Mouse (Mus musculus) liver, embryonic 15.5 days (tissue): ENCODE measurements around the gene Gm11237. TPM values are rescaled to one million over a fixed set of nuclear protein-coding genes. Genes with fewer than 3 reads are reported as not detected.
"Not testable (repeated sequence)": the region's sequence is repeated elsewhere in the genome, so short reads cannot be mapped to it uniquely, and the experiment has no call there.

Experiments
- ATAC-seq: fragments of 200-750 bp; cut with Nextera tagmentation; 2 replicates; pipeline ENCODE4 v1.8.0; 2017; ENCODE audit warnings: moderate number of reproducible peaks, mild to moderate bottlenecking, moderate library complexity; ENCODE audit not compliant: insufficient read depth
- H3K27ac ChIP-seq: fragments of 300-500 bp; sonication (generic); replicated peaks from 2 replicates; pipeline ENCODE4 v1.5.1; 2015; ENCODE audit warnings: mild to moderate bottlenecking, inconsistent platforms
- H3K27me3 ChIP-seq: fragments of 300-500 bp; sonication (generic); 2 replicates; pipeline ENCODE4 v1.6.1; 2015; ENCODE audit warnings: mild to moderate bottlenecking, inconsistent platforms
- H3K36me3 ChIP-seq: fragments of 300-500 bp; sonication (generic); replicated peaks from 2 replicates; pipeline ENCODE4 v1.6.1; 2015; ENCODE audit warnings: moderate library complexity, mild to moderate bottlenecking, inconsistent platforms
- H3K4me1 ChIP-seq: fragments of 300-500 bp; sonication (generic); replicated peaks from 2 replicates; pipeline ENCODE4 v1.6.1; 2015; ENCODE audit warnings: inconsistent platforms
- H3K4me2 ChIP-seq: fragments of 300-500 bp; sonication (generic); 2 replicates; pipeline ENCODE4 v1.6.1; 2015; ENCODE audit warnings: moderate library complexity, mild to moderate bottlenecking, inconsistent platforms
- H3K4me3 ChIP-seq: fragments of 300-500 bp; sonication (generic); replicated peaks from 2 replicates; pipeline ENCODE4 v1.5.1; 2015; ENCODE audit warnings: mild to moderate bottlenecking, inconsistent platforms
- H3K9ac ChIP-seq: fragments of 300-500 bp; sonication (generic); 2 replicates; pipeline ENCODE4 v1.6.1; 2015; ENCODE audit warnings: moderate library complexity, mild to moderate bottlenecking, inconsistent platforms
- H3K9me3 ChIP-seq: fragments of 300-500 bp; sonication (generic); replicated peaks from 2 replicates; pipeline ENCODE4 v1.6.1; 2016; ENCODE audit warnings: inconsistent platforms
- WGBS: fragments of 180-500 bp; shearing (Covaris S2); methylation state at CpG from one replicate; pipeline ENCODE4 v1.1.7; 2015; ENCODE audit warnings: mixed read lengths; ENCODE audit not compliant: insufficient replicate concordance; 5-methylcytosine and 5-hydroxymethylcytosine counted together
- polyA plus RNA-seq: library from polyadenylated mRNA; unstranded; fragments of >200 nt; fragmentation: Nextera tagmentation; extraction: Ambion mirVana; gene quantifications from 2 replicates; pipeline ENCODE4 v1.2.1, GENCODE M21; 2015

The Gm11237 gene
- not detected in 2 replicates for polyA plus RNA-seq

DNA sequence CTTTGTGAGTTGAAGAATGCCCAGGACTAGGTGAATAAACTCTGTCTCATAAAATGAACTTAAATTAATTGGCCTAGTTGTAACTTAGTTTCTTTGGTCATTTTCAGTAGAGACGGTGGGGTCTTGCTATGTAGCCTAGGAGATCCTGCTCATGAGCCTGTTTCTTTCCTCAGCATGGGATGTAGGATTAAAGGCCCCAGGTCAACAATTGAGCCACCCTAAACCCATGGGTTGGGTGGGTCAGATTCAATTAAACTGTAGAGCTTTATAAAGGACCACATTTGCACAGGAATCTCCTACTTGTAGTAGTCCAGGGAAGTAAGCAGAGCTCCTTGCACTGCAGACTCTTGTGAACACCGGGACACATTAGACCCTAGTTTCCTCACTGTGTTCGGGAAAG is at the start of gene Gm11237:
TSS of gene Gm11237 (plus strand) at position 301 of the 400 bp plus-strand sequence.
- H3K4me3 ChIP-seq, result not testable (repeated sequence)
- no CpG with 5 or more reads among the region's 3 CpGs for WGBS

GRCm38 (mm10) chr4:73599248-73599647 is 23.5 kb upstream of the Gm11237 start:
- H3K4me3 ChIP-seq, result no peak overlapping the region
- H3K27me3 ChIP-seq, result no peaks in the 10 kb centered on the region
- H3K4me2 ChIP-seq, result no peak overlapping the region
- H3K4me1 ChIP-seq, result no peaks in the 10 kb centered on the region
- 8% methylated on average over 3 of the region's 3 CpGs for WGBS
- H3K27ac ChIP-seq, result no peak overlapping the region
- ATAC-seq, result no peak
- H3K36me3 ChIP-seq, result no peaks in the 10 kb centered on the region
- H3K9ac ChIP-seq, result no peak overlapping the region
- no peaks in the 10 kb centered on the region for H3K9me3 ChIP-seq

More for the DNA sequence above, at the start of gene Gm11237:
- H3K27ac ChIP-seq, H3K9ac ChIP-seq, H3K36me3 ChIP-seq, ATAC-seq, H3K9me3 ChIP-seq, H3K27me3 ChIP-seq, H3K4me2 ChIP-seq, H3K4me1 ChIP-seq: not testable (repeated sequence)

- H3K27ac ChIP-seq, H3K4me2 ChIP-seq, H3K27me3 ChIP-seq, H3K36me3 ChIP-seq, H3K9me3 ChIP-seq, H3K4me3 ChIP-seq, H3K4me1 ChIP-seq, H3K9ac ChIP-seq, ATAC-seq: not testable (repeated sequence)
- WGBS, result no CpG with 5 or more reads among the region's 3 CpGs
Observed at GRCm38 (mm10) chr4:73607581-73607980, 15.2 kb upstream of the Gm11237 start, which contains the start of gene Gm11238. Gene Gm11238 (plus strand): TSS chr4:73607881.

DNA sequence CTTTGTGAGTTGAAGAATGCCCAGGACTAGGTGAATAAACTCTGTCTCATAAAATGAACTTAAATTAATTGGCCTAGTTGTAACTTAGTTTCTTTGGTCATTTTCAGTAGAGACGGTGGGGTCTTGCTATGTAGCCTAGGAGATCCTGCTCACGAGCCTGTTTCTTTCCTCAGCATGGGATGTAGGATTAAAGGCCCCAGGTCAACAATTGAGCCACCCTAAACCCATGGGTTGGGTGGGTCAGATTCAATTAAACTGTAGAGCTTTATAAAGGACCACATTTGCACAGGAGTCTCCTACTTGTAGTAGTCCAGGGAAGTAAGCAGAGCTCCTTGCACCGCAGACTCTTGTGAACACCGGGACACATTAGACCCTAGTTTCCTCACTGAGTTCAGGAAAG is 15.0 kb downstream of the Gm11237 start, which contains the start of gene Gm11236:
TSS of gene Gm11236 (plus strand) at position 301 of the 400 bp plus-strand sequence.
- not testable (repeated sequence) for H3K4me2 ChIP-seq, H3K4me3 ChIP-seq, H3K9ac ChIP-seq, H3K27me3 ChIP-seq, H3K9me3 ChIP-seq, H3K36me3 ChIP-seq, ATAC-seq, H3K4me1 ChIP-seq, H3K27ac ChIP-seq
- WGBS, result no CpG with 5 or more reads among the region's 4 CpGs

GRCm38 (mm10) chr4:73661864-73662263 is 39.1 kb downstream of the Gm11237 start:
- WGBS, result 60% methylated on average over 4 of the region's 4 CpGs
- H3K27me3 ChIP-seq, ATAC-seq, H3K4me1 ChIP-seq, H3K4me3 ChIP-seq, H3K9me3 ChIP-seq, H3K27ac ChIP-seq, H3K4me2 ChIP-seq, H3K9ac ChIP-seq, H3K36me3 ChIP-seq: not testable (repeated sequence)

GRCm38 (mm10) chr4:73668054-73668453 is 45.3 kb downstream of the Gm11237 start, which contains the start of gene Gm11239:
Gene Gm11239 (plus strand): TSS chr4:73668354.
- not testable (repeated sequence) for H3K9ac ChIP-seq, ATAC-seq, H3K4me3 ChIP-seq, H3K9me3 ChIP-seq, H3K27me3 ChIP-seq, H3K4me2 ChIP-seq, H3K36me3 ChIP-seq, H3K27ac ChIP-seq, H3K4me1 ChIP-seq
- WGBS, result no CpG with 5 or more reads among the region's 4 CpGs

Other genes starting within 250 kb of the Gm11237 start
- gene Gm11487, start 217.9 kb upstream of the Gm11237 start, polyA plus RNA-seq, result not detected in 2 replicates
- gene Gm11238, start 15.1 kb upstream of the Gm11237 start, polyA plus RNA-seq, result not detected in 2 replicates
- gene Gm11236, start 15.1 kb downstream of the Gm11237 start, polyA plus RNA-seq, result not detected in 2 replicates
- gene Gm11239, start 45.4 kb downstream of the Gm11237 start, polyA plus RNA-seq, result not detected in 2 replicates
- gene Gm428, start 60.5 kb downstream of the Gm11237 start, polyA plus RNA-seq, result not detected in 2 replicates
- 0.03 and 0.07 TPM in 2 replicates for gene Rasef, start 168.0 kb downstream of the Gm11237 start, polyA plus RNA-seq